Mouse (Mus musculus): ENCODE data around the gene Mpo.

GRCm38 (mm10) chr11:87802621-87803020 lies 9.2 kb downstream of the Mpo start:
- TF ChIP-seq POLR2A (IDR thresholded peaks at IDR 0.05; ENCODE audit: insufficient read depth, low read depth, low read length) (no peak), EP300 (IDR thresholded peaks at IDR 0.05; ENCODE audit: insufficient read depth, low read depth, low read length) (no peak), CTCF (IDR thresholded peaks at IDR 0.05) (peak; percentile 31)

All from heart, adult 2 months (tissue).